Mouse (Mus musculus): ENCODE data around the gene Amh.

Gene Amh

GRCm38 (mm10) chr10:80804916-80805315 lies at the start of gene Amh:
Gene Amh (plus strand): TSS chr10:80805243.
- no peak for DNase-seq (ENCODE audit: low spot score)

DNA sequence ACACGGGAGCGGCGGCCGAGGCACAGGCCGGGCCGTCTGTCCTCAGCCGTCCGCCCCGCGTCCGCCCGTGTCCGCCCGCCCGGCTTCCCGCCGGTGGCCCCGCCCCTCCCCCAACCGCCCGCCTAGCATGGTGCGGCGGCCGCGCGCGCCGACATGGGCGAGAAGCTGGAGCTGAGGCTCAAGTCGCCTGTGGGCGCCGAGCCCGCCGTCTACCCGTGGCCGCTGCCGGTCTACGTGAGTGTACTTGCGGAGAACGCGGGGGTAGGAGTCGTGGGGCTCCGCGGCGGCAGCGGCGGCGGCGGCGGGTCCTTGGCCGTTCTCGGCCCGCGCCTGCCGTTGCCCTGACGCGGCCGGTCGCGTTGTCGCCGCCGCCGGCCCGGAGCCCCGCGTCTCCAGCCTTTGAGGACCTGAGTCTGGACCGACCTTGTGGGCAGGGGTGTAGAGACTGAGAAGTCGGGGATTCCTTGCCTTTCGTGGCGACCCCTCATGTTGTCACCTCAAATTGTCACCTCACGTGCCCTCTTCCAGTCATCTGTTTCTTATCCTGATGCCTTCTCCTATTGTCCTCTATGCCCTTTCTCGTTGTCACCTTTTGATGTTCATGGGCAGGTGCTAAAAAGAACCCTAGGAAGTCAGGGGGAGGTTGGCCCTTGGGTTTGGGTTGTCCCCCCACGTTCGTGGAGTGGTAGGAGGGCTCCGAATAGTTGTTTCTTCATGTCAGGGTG lies 49.6 kb upstream of the Amh start:
- no peak for DNase-seq (ENCODE audit: low spot score)

DNA sequence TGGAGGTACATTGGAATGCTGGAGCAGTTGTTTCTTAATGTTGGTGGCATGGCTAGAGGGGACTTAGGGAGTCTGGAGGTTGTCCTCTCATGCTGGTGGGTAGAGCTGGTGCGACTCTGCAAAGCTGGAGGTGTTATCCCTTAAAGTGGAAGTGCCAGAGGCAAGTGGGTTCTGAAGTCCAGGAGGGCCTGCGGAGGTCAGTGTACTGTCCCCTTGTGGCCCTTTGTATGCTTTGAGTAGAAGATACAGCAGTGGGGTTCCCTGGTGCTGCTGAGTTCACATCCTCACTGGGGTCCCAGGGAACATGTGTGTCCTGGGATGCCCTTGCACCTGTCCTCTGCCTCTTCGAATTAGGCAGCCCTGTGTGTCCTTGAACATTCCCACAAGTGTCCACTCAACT lies 48.9 kb upstream of the Amh start:
- no peak for DNase-seq (ENCODE audit: low spot score)

DNA sequence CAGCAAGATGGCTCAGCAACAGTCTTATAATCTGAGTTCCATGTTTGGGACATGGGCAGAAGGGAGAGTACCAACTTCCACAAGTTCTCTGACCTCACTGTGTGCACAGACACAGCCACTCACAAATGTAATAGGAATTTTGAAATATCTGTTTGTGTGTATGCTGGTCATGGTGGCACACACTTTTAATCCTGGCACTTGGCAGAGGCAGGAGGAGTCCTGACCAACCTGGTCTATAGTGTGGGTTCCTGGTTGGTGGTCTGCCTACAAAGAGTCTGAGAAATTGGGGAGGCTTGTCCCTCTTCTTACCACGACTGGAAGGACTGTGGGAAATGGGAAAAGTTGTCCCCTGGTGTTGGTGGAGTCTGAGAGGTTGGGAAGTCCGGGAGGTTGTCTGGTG lies 48.5 kb upstream of the Amh start:
- DNase-seq (ENCODE audit: low spot score) = no peak

- no peak for DNase-seq (ENCODE audit: low spot score)
Observed at GRCm38 (mm10) chr10:80756967-80757366, 48.1 kb upstream of the Amh start.

DNA sequence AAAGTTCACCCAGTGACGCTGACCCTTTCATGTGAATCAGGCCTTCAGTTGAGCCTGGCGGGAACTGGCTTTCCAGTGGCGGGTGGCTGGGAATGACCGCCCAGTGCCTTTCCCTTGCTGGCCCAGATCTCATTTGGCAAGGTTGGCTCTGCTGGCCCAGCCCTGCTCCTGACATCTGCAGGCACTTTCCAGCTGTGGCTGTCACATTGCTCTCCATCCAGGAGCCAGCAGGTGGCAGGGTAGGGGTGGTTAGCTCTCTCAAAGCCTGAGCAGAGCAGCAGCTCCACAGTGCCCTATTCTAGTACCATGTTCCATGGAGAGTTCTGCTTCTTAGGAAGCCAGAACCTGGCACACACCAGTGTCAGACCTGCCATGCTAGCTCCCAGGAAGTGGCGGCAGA lies 47.3 kb upstream of the Amh start:
- DNase-seq (ENCODE audit: low spot score) = peak; percentile 60

DNA sequence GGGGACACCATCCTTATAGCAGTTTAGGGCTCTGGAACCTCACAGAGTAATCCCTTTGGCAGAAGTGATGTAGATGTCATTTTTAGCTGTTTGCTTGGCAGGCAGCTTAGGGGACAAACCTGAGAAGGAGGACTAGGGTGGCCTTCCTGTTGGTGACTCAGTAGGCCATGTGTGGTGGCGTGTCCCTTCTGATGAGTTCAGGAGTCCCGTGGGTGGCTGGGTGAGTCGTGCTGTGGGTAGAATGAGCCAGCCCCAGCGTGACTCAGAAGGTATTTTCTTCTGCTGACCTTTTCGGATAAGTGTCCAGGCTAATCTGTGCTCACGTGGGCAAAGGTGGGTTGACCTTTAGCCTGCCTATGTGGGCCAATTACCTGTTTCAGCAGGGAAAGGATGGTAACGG lies 46.4 kb upstream of the Amh start:
- DNase-seq (ENCODE audit: low spot score) = no peak

- no peak for DNase-seq (ENCODE audit: low spot score)
Observed at GRCm38 (mm10) chr10:80760596-80761524, 44.2 kb upstream of the Amh start.

- DNase-seq (ENCODE audit: low spot score) = no peak
Observed at GRCm38 (mm10) chr10:80761821-80762220, 43.2 kb upstream of the Amh start.

GRCm38 (mm10) chr10:80763502-80763901 lies 41.5 kb upstream of the Amh start:
- no peak for DNase-seq (ENCODE audit: low spot score)

DNA sequence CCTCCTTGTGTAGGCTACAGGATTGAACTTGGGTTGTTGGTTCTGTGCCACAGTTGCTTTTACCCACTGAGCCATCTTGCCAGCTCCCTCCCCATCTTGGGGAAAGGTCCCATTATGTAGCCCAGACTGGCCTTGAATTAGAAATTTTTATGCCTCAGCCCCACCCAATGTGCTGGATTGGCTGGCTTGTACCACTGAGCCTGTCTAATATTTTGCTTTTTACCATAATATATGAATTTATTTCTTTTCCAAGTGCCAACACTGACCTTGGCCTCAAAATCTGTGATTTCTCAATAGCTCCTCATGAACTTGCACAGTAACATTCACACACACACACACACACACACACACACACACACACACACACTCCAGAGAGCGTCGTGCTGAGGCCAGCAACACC lies 39.3 kb upstream of the Amh start:
- no peak for DNase-seq (ENCODE audit: low spot score)

- no peak for DNase-seq (ENCODE audit: low spot score)
Observed at GRCm38 (mm10) chr10:80766161-80766815, 38.8 kb upstream of the Amh start.

DNA sequence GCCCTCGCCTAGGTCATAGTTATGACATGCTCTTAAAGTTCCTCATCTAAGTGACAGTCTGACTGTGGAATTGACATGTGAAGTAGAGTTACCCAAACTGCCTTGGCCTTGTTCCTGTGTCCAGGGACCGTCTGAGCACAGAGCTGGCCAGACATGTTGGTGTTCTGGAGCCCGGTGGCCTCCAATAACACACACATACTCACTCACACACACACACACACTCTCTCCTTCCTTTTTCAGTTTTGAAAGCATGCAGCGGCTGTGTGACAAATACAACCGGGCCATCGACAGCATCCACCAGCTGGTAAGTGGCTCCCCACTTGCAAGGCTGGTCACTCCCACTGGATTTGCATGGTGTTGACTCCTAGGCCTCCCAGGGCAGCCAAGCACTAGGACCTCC lies 36.7 kb upstream of the Amh start:
- no peak for DNase-seq (ENCODE audit: low spot score)

DNA sequence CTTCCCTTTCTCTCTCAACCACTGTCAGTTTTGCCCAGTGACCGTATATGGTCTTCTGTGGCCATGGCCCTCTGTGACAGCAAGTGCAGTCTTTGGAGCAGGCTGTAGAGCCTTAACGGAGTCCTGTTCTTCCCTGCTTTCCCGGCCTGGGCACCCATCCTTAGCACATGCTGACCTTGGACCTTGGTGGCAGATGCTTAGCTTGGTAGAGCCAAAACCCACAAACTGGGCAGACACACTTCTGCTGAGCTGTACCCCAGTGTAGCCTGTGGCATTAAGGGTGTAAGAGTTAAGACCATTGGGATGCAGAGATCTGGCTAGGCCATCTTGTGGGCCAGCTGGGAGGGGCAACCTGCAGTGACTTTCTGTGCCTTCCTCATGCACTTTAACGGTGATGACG lies 31.2 kb upstream of the Amh start:
- no peak for DNase-seq (ENCODE audit: low spot score)

- peak; percentile 71 for DNase-seq (ENCODE audit: low spot score)
Observed at GRCm38 (mm10) chr10:80774549-80774948, 30.5 kb upstream of the Amh start.

DNA sequence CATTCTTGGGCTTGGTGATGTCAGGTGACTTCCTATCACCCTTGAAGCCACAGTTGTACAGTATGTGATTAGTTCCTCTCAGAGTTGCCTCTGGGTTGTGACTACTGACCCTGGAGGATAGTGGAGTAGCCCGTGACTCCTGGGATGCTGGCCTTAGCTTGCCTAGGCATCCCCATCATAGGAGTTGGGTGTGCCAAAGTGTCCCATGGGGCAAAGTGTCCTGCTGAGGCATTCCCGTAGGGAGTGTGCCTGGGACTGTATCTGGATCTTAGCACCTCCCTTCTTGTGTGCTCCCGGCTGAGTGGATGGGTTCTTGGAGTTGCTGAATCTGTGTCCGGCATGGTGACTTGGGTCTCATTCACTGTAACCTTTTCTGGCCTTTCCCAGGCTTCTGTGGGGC lies 30.1 kb upstream of the Amh start:
- no peak for DNase-seq (ENCODE audit: low spot score)

DNA sequence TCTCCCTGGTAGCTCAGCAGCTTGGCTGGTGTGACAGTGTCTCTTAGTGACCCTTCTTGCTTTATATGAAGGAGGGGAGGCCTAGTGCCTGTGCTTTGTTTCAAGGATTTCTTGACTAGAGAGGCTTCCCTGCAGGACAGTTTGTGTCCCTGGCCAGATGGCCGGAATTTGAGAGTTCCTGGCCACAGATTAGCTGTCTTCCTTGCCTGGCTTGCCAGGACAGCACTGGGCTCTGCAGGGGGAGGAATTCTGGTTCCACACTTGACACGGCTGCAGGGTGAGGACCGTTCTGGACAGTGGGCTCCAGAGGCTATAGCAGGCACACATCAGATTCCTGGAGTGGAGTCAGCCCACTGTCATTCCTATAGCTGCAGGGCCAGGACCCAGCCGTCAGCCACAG lies 29.3 kb upstream of the Amh start:
- no peak for DNase-seq (ENCODE audit: low spot score)

DNA sequence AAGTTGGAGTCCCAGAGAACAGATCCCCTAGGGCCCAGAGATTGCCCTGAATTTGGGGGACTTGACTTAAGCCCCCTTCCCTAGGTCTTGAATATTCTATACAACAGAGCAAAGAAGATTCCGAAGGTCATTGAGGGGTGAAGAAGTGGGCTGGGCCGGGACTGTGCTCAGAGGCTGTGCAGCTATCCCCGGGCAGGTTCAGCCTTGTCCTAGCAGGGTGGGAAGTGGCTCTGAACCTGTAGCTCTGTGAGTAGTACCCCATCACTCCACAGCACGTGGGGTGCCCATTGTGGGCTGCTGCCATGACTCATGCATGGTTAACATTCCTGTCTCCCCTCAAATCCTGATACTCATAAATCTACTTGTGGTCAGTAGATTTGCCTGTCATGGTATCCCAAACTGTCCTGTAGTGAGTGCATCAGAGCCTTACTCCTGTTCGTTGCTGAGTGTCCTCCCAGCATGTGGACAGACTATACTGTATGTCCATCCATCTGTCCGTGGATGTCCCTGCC lies 28.6 kb upstream of the Amh start:
- DNase-seq (ENCODE audit: low spot score) = no peak

GRCm38 (mm10) chr10:80777123-80777522 lies 27.9 kb upstream of the Amh start:
- no peak for DNase-seq (ENCODE audit: low spot score)

GRCm38 (mm10) chr10:80779565-80779964 lies 25.5 kb upstream of the Amh start:
- no peak for DNase-seq (ENCODE audit: low spot score)

DNA sequence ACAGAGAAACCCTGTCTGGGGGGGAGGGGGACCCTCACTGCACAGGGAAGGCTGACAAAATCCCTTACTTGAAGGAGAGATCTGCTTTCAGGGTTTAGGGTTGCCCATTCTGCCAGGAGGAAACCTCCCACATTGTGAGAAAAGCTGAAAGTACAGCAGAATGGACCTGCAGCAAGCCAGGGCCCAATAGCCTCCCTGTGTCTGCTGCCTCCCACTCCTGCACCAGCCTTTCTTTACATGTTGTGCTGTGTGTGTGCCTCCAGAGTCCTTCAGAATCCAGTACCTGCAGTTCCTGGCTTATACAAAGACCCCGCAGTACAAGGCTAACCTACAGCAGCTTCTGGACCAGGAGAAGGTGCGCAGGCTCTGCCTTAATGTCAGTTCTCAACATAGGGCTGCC lies 20.7 kb upstream of the Amh start:
- DNase-seq (ENCODE audit: low spot score) = no peak

DNA sequence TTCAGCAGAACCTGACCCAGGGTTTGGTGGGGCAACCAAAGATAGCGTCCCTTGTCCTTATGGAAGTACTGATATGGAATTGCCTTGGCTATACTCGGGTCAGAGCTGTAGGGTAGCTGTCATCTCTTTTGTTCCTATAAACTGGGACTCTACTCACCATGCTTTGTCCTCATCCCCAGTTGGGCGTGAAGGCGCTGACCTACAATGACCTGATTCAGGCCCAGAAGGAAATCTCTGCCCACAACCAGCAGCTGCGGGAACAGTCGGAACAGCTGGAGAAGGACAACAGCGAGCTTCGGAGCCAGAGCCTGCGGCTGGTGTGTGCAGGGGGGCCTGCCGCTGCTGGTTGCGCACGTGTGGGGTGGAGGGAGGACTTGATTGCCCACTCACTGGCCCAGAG lies 20.2 kb upstream of the Amh start:
- no peak for DNase-seq (ENCODE audit: low spot score)

DNA sequence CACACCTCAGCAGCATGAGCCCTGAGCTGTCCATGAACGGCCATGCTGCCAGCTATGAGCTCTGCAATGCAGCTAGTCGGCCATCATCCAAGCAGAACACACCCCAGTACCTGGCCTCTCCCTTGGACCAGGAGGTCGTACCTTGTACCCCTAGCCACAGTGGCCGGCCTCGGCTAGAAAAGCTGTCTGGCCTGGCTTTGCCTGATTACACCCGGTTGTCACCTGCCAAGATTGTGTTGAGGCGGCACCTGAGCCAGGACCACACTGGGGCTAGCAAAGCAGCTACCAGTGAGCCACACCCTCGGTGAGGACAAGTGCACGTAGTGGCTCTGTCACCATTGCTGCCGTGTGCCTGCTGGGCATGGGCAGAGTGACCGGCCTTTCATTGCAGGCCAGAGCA lies 19.1 kb upstream of the Amh start:
- no peak for DNase-seq (ENCODE audit: low spot score)
